Mouse (Mus musculus) lung, adult 2 months (tissue): Measurements from ENCODE around the gene Pkp2. TPM values are rescaled to one million over a fixed set of nuclear protein-coding genes. Genes with fewer than 3 reads are reported as not detected.
A peak's percentile ranks its signal among the peaks of the same experiment; 100 is the strongest.
"Not testable (repeated sequence)": the region's sequence is repeated elsewhere in the genome, so short reads cannot be mapped to it uniquely, and the experiment has no call there.

Experiments
- DNase-seq: peaks from one replicate; pipeline ENCODE4 v3.0.0; 2022
- H3K4me1 ChIP-seq: fragments of 200-500 bp; 2 replicates; pipeline ENCODE4 v1.6.1; 2011; ENCODE audit warnings: low read length; ENCODE audit not compliant: control insufficient read depth, insufficient read depth
- H3K4me3 ChIP-seq: fragments of 200-500 bp; replicated peaks from 2 replicates; pipeline ENCODE3; 2011; ENCODE audit warnings: low read depth, mild to moderate bottlenecking, control low read depth, low read length; ENCODE audit errors: extremely low read depth
- CTCF ChIP-seq: fragments of 200-500 bp; IDR thresholded peaks from 2 replicates; pipeline ENCODE4 v1.5.1; 2011; ENCODE audit warnings: mild to moderate bottlenecking, low read length, control low read depth; ENCODE audit not compliant: insufficient read depth
- POLR2A ChIP-seq: fragments of 200-500 bp; IDR thresholded peaks from 2 replicates; pipeline ENCODE4 v1.6.1; 2011; ENCODE audit warnings: low read depth, mild to moderate bottlenecking, control low read depth, low read length, borderline replicate concordance; ENCODE audit errors: extremely low read depth
- WGBS: fragments of 180-500 bp; shearing (Covaris S2); methylation state at CpG from one replicate; pipeline ENCODE4 v1.1.7; 2018; 5-methylcytosine and 5-hydroxymethylcytosine counted together
- polyA plus RNA-seq: library from polyadenylated mRNA; depleted of rRNA; stranded (reverse); fragments of >200 nt; gene quantifications from 2 replicates; pipeline ENCODE4 v1.2.3, GENCODE M21; 2012; rRNA removed

The Pkp2 gene
- 24.9 and 30.3 TPM in 2 replicates for polyA plus RNA-seq

- no peak for TF ChIP-seq CTCF
- TF ChIP-seq POLR2A = peak; percentile 48; the same call in 1 of the 2 replicates
- peak; percentile 76 for DNase-seq
- Histone ChIP-seq H3K4me1 (peaks cover 4% of the 10 kb centered on the region; the same call in 1 of the 2 replicates), H3K4me3 (peak within 1 kb of the TSS; percentile 37)
- WGBS = 1% methylated on average over 59 of the region's 59 CpGs
Observed at GRCm38 (mm10) chr16:16213079-16213760, at the start of gene Pkp2. TSS of gene Pkp2 (plus strand) at chr16:16213318.

- Histone ChIP-seq H3K4me3 (no peak overlapping the region), H3K4me1 (no peaks in the 10 kb centered on the region)
- no peak for DNase-seq
- TF ChIP-seq CTCF (0 out of 2 replicates have a peak, but pooled peaks have one; percentile 15), POLR2A (no peak)
- 54% methylated on average over 17 of the region's 17 CpGs for WGBS
Observed at GRCm38 (mm10) chr16:16197374-16197773, 15.7 kb upstream of the Pkp2 start.

GRCm38 (mm10) chr16:16201991-16202390 lies 11.1 kb upstream of the Pkp2 start:
- H3K4me1 ChIP-seq, DNase-seq, H3K4me3 ChIP-seq: not testable (repeated sequence)
- 25% methylated on average over 8 of the region's 8 CpGs for WGBS
- peak; percentile 79 for TF ChIP-seq CTCF

GRCm38 (mm10) chr16:16204648-16205047 lies 8.5 kb upstream of the Pkp2 start:
- Histone ChIP-seq H3K4me1 (no peaks in the 10 kb centered on the region), H3K4me3 (no peak overlapping the region)
- TF ChIP-seq CTCF = no peak
- WGBS = 75% methylated on average over 1 of the region's 1 CpGs
- DNase-seq = no peak

- TF ChIP-seq POLR2A = no peak
- no peak for TF ChIP-seq CTCF
- 11% methylated on average over 7 of the region's 7 CpGs for WGBS
- Histone ChIP-seq H3K4me3 (peak overlapping the region; percentile 33), H3K4me1 (peaks cover 4% of the 10 kb centered on the region; the same call in 1 of the 2 replicates)
- DNase-seq = no peak
Observed at GRCm38 (mm10) chr16:16212723-16213078, 417 bp upstream of the Pkp2 start.

GRCm38 (mm10) chr16:16213761-16214305 lies 715 bp downstream of the Pkp2 start:
- peak overlapping the region; percentile 37 for H3K4me3 ChIP-seq
- WGBS = 2% methylated on average over 17 of the region's 17 CpGs
- DNase-seq = peak; percentile 21
- peaks cover 4% of the 10 kb centered on the region; the same call in 1 of the 2 replicates for H3K4me1 ChIP-seq
- TF ChIP-seq POLR2A (no peak), CTCF (no peak)

- 26% methylated on average over 11 of the region's 11 CpGs for WGBS
- no peak for DNase-seq
- H3K4me3 ChIP-seq = no peak overlapping the region
Observed at GRCm38 (mm10) chr16:16215645-16216387, 2.7 kb downstream of the Pkp2 start.

GRCm38 (mm10) chr16:16216934-16217333 lies 3.8 kb downstream of the Pkp2 start:
- DNase-seq = no peak
- H3K4me1 ChIP-seq = peaks cover 4% of the 10 kb centered on the region
- TF ChIP-seq POLR2A = no peak
- TF ChIP-seq CTCF = no peak
- WGBS = 76% methylated on average over 1 of the region's 1 CpGs
- no peak overlapping the region for H3K4me3 ChIP-seq

More at GRCm38 (mm10) chr16:16215645-16216387, 2.7 kb downstream of the Pkp2 start:
- peaks cover 4% of the 10 kb centered on the region for H3K4me1 ChIP-seq
- TF ChIP-seq CTCF (no peak), POLR2A (no peak)

- 27% methylated on average over 3 of the region's 3 CpGs for WGBS
- Histone ChIP-seq H3K4me3 (no peak overlapping the region), H3K4me1 (peaks cover 4% of the 10 kb centered on the region)
- no peak for DNase-seq
- TF ChIP-seq POLR2A (no peak), CTCF (no peak)
Observed at GRCm38 (mm10) chr16:16219835-16220234, 6.7 kb downstream of the Pkp2 start.
